Mouse (Mus musculus): Measurements from ENCODE around the gene Tomt. TPM values are rescaled to one million over a fixed set of nuclear protein-coding genes. Genes with fewer than 3 reads are reported as not detected.

Tomt gene
- polyA plus RNA-seq, 2 experiments, result 0.18 to 0.29 TPM

GRCm38 (mm10) chr7:101862291-101862690 is 43.9 kb downstream of the Tomt start:
- no peak for DNase-seq (ENCODE audit: low spot score)
- Histone ChIP-seq H3K9ac (ENCODE audit: low read depth, low read length, severe bottlenecking) (no peak overlapping the region), H3K36me3 (ENCODE audit: control insufficient read depth, insufficient read depth, low read length) (no peaks in the 10 kb centered on the region), H3K4me2 (replicated peaks; ENCODE audit: low read depth, low read length, severe bottlenecking) (no peak overlapping the region), H3K27ac (replicated peaks; ENCODE audit: low read depth, low read length) (no peak overlapping the region), H3K27me3 (ENCODE audit: control insufficient read depth, insufficient read depth, low read length) (no peaks in the 10 kb centered on the region), H3K9me3 (ENCODE audit: control insufficient read depth, low read length) (no peaks in the 10 kb centered on the region), H3K4me1 (ENCODE audit: control insufficient read depth, insufficient read depth, low read length) (no peaks in the 10 kb centered on the region), H3K4me3 (replicated peaks; ENCODE audit: low read length) (no peak overlapping the region)
- ATAC-seq (ENCODE audit: low FRiP score, low read depth), result no peak
- WGBS, result 73% methylated on average over 3 of the region's 3 CpGs
- no peak for TF ChIP-seq POLR2A (IDR thresholded peaks at IDR 0.05; ENCODE audit: borderline replicate concordance, extremely low read depth, insufficient read depth, insufficient read length)

- Histone ChIP-seq H3K27ac (replicated peaks; ENCODE audit: low read depth, low read length) (no peak overlapping the region), H3K4me2 (replicated peaks; ENCODE audit: low read depth, low read length, severe bottlenecking) (no peak overlapping the region), H3K27me3 (ENCODE audit: control insufficient read depth, insufficient read depth, low read length) (no peaks in the 10 kb centered on the region), H3K36me3 (ENCODE audit: control insufficient read depth, insufficient read depth, low read length) (no peaks in the 10 kb centered on the region), H3K4me3 (replicated peaks; ENCODE audit: low read length) (no peak overlapping the region), H3K9me3 (ENCODE audit: control insufficient read depth, low read length) (no peaks in the 10 kb centered on the region), H3K9ac (ENCODE audit: low read depth, low read length, severe bottlenecking) (no peak overlapping the region), H3K4me1 (ENCODE audit: control insufficient read depth, insufficient read depth, low read length) (no peaks in the 10 kb centered on the region)
- TF ChIP-seq POLR2A (IDR thresholded peaks at IDR 0.05; ENCODE audit: borderline replicate concordance, extremely low read depth, insufficient read depth, insufficient read length), result no peak
- no peak for DNase-seq (ENCODE audit: low spot score)
- no peak for ATAC-seq (ENCODE audit: low FRiP score, low read depth)
These were observed 45.2 kb downstream of the Tomt start for GRCm38 (mm10) chr7:101860978-101861377.

- no peaks in the 10 kb centered on the region for H3K4me1 ChIP-seq (ENCODE audit: control insufficient read depth, insufficient read depth, low read length)
- TF ChIP-seq POLR2A (IDR thresholded peaks at IDR 0.05; ENCODE audit: borderline replicate concordance, extremely low read depth, insufficient read depth, insufficient read length), result no peak
- H3K9ac ChIP-seq (ENCODE audit: low read depth, low read length, severe bottlenecking), result no peak overlapping the region
- no peak overlapping the region for H3K4me2 ChIP-seq (replicated peaks; ENCODE audit: low read depth, low read length, severe bottlenecking)
- WGBS, result 64% methylated on average over 9 of the region's 9 CpGs
- H3K4me3 ChIP-seq (replicated peaks; ENCODE audit: low read length), result no peak overlapping the region
- H3K27ac ChIP-seq (replicated peaks; ENCODE audit: low read depth, low read length), result no peak overlapping the region
- H3K9me3 ChIP-seq (ENCODE audit: control insufficient read depth, low read length), result no peaks in the 10 kb centered on the region
- no peaks in the 10 kb centered on the region for H3K36me3 ChIP-seq (ENCODE audit: control insufficient read depth, insufficient read depth, low read length)
- no peak for ATAC-seq (ENCODE audit: low FRiP score, low read depth)
- H3K27me3 ChIP-seq (ENCODE audit: control insufficient read depth, insufficient read depth, low read length), result no peaks in the 10 kb centered on the region
- DNase-seq (ENCODE audit: low spot score), result no peak
These were observed 47.8 kb downstream of the Tomt start for GRCm38 (mm10) chr7:101858362-101858761.

- Histone ChIP-seq H3K9me3 (ENCODE audit: control insufficient read depth, low read length) (no peaks in the 10 kb centered on the region), H3K9ac (ENCODE audit: low read depth, low read length, severe bottlenecking) (no peak within 1 kb of the TSS), H3K27me3 (ENCODE audit: control insufficient read depth, insufficient read depth, low read length) (no peaks in the 10 kb centered on the region), H3K36me3 (ENCODE audit: control insufficient read depth, insufficient read depth, low read length) (no peaks in the 10 kb centered on the region), H3K4me1 (ENCODE audit: control insufficient read depth, insufficient read depth, low read length) (no peaks in the 10 kb centered on the region), H3K4me2 (replicated peaks; ENCODE audit: low read depth, low read length, severe bottlenecking) (no peak within 1 kb of the TSS), H3K4me3 (replicated peaks; ENCODE audit: low read length) (no peak within 1 kb of the TSS), H3K27ac (replicated peaks; ENCODE audit: low read depth, low read length) (no peak within 1 kb of the TSS)
- TF ChIP-seq POLR2A (IDR thresholded peaks at IDR 0.05; ENCODE audit: borderline replicate concordance, extremely low read depth, insufficient read depth, insufficient read length), result no peak
- DNase-seq (ENCODE audit: low spot score) (no peak), ATAC-seq (ENCODE audit: low FRiP score, low read depth) (no peak)
- WGBS, result 88% methylated on average over 4 of the region's 4 CpGs
These were observed 49.1 kb downstream of the Tomt start, which contains the start of gene Folr2 for GRCm38 (mm10) chr7:101857094-101857493. Gene Folr2, minus strand, starts transcription at chr7:101857194.

- TF ChIP-seq POLR2A (IDR thresholded peaks at IDR 0.05; ENCODE audit: borderline replicate concordance, extremely low read depth, insufficient read depth, insufficient read length), result no peak
- Histone ChIP-seq H3K4me2 (replicated peaks; ENCODE audit: low read depth, low read length, severe bottlenecking) (no peak overlapping the region), H3K27ac (replicated peaks; ENCODE audit: low read depth, low read length) (no peak overlapping the region), H3K9ac (ENCODE audit: low read depth, low read length, severe bottlenecking) (no peak overlapping the region), H3K4me3 (replicated peaks; ENCODE audit: low read length) (no peak overlapping the region), H3K27me3 (ENCODE audit: control insufficient read depth, insufficient read depth, low read length) (no peaks in the 10 kb centered on the region), H3K4me1 (ENCODE audit: control insufficient read depth, insufficient read depth, low read length) (no peaks in the 10 kb centered on the region), H3K9me3 (ENCODE audit: control insufficient read depth, low read length) (no peaks in the 10 kb centered on the region), H3K36me3 (ENCODE audit: control insufficient read depth, insufficient read depth, low read length) (no peaks in the 10 kb centered on the region)
- DNase-seq (ENCODE audit: low spot score) (no peak), ATAC-seq (ENCODE audit: low FRiP score, low read depth) (no peak)
- 80% methylated on average over 2 of the region's 2 CpGs for WGBS
These were observed 52.3 kb downstream of the Tomt start for GRCm38 (mm10) chr7:101853816-101854215.

GRCm38 (mm10) chr7:101852846-101853245 is 53.3 kb downstream of the Tomt start:
- Histone ChIP-seq H3K36me3 (ENCODE audit: control insufficient read depth, insufficient read depth, low read length) (no peaks in the 10 kb centered on the region), H3K4me2 (replicated peaks; ENCODE audit: low read depth, low read length, severe bottlenecking) (no peak overlapping the region), H3K4me3 (replicated peaks; ENCODE audit: low read length) (no peak overlapping the region), H3K4me1 (ENCODE audit: control insufficient read depth, insufficient read depth, low read length) (no peaks in the 10 kb centered on the region), H3K9me3 (ENCODE audit: control insufficient read depth, low read length) (no peaks in the 10 kb centered on the region), H3K27me3 (ENCODE audit: control insufficient read depth, insufficient read depth, low read length) (no peaks in the 10 kb centered on the region), H3K27ac (replicated peaks; ENCODE audit: low read depth, low read length) (no peak overlapping the region), H3K9ac (ENCODE audit: low read depth, low read length, severe bottlenecking) (no peak overlapping the region)
- no peak for ATAC-seq (ENCODE audit: low FRiP score, low read depth)
- TF ChIP-seq POLR2A (IDR thresholded peaks at IDR 0.05; ENCODE audit: borderline replicate concordance, extremely low read depth, insufficient read depth, insufficient read length), result no peak
- DNase-seq (ENCODE audit: low spot score), result no peak
- WGBS, result 84% methylated on average over 6 of the region's 6 CpGs
